Mouse (Mus musculus): ENCODE measurements around the gene Nuak2.

Nuak2 gene

GRCm38 (mm10) chr1:132376211-132377054, 60.5 kb downstream of the Nuak2 start:
- no peak for DNase-seq (ENCODE audit: low spot score in 2 of 2)

- DNase-seq (ENCODE audit: low spot score in 2 of 2), result no peak
Observed at GRCm38 (mm10) chr1:132377055-132377365, 61.1 kb downstream of the Nuak2 start.

- DNase-seq (ENCODE audit: low spot score in 2 of 2), result no peak
Observed at GRCm38 (mm10) chr1:132377811-132378210, 61.9 kb downstream of the Nuak2 start.

- DNase-seq (ENCODE audit: low spot score in 2 of 2), result no peak
Observed at GRCm38 (mm10) chr1:132380550-132381100, 64.7 kb downstream of the Nuak2 start.

GRCm38 (mm10) chr1:132381929-132382328, 66.0 kb downstream of the Nuak2 start:
- no peak for DNase-seq (ENCODE audit: low spot score in 2 of 2)
